Mouse (Mus musculus) right cerebral cortex, adult 2 months (tissue): ENCODE measurements at regions not wholly inside any gene's neighbourhood (a gene's known extent, or its start where the extent isn't known, plus 50 kb on each side); places are given as distances from the start of the nearest gene placed in this dataset.

ENCODE experiments used
- DNase-seq, 2 experiments: peaks; one replicate each; pipeline ENCODE4 v3.0.0; 2021 to 2022; ENCODE audit warnings: low spot score in 2 of 2

DNA sequence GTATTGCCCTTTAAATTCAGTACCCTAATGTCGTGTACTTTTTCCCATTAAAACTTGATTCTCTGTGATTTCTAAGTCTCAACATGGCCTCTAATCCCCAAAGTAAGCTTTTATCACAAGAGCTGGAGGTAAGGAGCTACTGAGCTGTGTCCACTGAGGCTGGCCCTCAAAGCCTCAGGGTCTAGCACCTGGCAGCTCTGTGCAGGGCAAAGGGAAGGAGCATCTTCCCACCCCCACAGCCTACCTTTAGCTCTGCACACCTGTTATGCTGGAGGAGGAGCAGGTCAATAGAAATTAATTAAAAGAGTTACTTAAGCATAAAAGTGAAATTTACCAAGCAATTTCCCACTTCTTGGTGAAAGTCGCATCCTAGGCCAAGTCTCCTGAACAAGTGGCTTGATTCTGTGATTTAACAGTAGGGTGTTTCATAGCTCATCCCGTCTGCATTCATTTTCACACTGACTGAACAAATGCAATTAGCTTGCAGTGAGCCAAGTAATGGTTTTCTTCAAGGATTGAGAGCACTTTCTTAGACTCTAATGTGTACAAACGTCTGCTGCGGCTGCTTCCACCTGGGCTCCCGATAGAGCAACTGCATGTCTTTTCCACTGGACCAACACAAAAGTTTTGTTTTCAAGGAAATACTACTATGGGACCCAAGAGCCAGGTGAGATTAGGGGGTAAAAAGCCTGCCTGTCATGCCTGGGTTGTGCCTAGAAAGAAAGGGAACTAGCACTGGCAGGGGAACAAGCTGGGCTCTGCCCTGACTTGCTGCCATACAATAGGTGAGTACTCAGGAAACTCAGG is 50.6 kb upstream of the Dap start:
- DNase-seq = no peak
